In the genomic region with DNA sequence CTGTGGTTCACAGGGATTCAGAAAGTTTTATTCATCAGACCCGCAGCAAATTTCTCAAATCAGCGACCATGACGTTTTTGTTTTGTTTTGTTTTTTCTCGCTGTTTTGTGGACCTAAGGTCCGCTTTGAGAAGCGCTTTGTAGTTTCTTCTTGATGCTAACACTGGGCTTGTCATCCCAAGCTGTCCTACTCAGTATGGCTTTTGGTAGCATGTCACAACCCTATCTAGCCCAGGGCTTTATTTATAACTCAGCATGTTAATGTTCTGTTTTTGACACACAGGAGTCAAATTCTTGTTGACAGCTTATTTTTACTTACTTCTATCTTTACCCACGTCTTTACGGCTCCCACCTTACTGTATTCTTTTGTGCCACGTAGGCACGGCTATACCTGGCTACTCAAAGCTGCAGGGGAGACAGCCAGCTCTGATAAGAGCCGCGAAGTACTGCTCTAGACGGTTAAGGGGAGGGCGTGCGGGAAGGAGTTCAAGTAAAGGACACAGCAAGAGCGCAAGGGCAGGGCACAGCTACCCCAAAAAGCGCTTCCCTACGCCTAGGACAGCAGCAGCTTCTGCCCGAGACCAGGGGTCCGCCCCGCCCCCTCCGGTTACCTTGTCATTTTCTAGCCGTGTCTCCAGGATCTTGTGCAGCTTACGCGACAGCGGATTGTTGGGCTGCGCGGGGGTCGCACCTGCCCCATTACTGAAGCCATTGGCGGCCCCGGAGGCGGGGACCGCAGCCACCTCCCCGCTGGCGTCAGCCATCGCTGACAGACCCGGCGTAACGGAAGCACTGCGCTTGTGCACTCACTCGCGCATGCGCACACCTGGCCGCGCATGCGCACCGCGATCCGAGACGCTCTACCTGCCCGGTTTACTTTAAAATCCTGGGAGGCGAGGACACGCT, we compare ENCODE assay signal across 8 mouse cellular contexts. TPM values are rescaled to one million over a fixed set of nuclear protein-coding genes. Genes with fewer than 3 reads are reported as not detected.
DNase-seq lines count a peak whose midpoint lies in the region; ATAC-seq and TF ChIP-seq lines count a peak whose summit lies in the region.

A gene (minus strand): TSS at position 802 of the 905 bp plus-strand sequence.

- WGBS in forebrain, postnatal 0 days: 6% methylated on average over 53 of the region's 53 CpGs
- 4% methylated on average over 53 of the region's 53 CpGs for WGBS in lung, embryonic 15.5 days

- no peaks in the 10 kb centered on the region for H3K27me3 ChIP-seq in G1E (ENCODE audit: insufficient read depth, low read length)
- no peaks in the 10 kb centered on the region for H3K27me3 ChIP-seq in forebrain, postnatal 0 days (ENCODE audit: insufficient read depth, low read length)
- no peaks in the 10 kb centered on the region for H3K27me3 ChIP-seq in lung, embryonic 15.5 days

- 0 out of 2 replicates have a peak within 1 kb of the TSS, but pooled peaks have one; percentile 41 for H3K27ac ChIP-seq in forebrain, postnatal 0 days (ENCODE audit: low read depth, low read length)
- H3K27ac ChIP-seq in lung, embryonic 15.5 days: peak within 1 kb of the TSS; percentile 76

- no peaks in the 10 kb centered on the region for H3K9me3 ChIP-seq in G1E (replicated peaks)
- no peaks in the 10 kb centered on the region for H3K9me3 ChIP-seq in forebrain, postnatal 0 days (ENCODE audit: low read length)
- no peaks in the 10 kb centered on the region for H3K9me3 ChIP-seq in lung, embryonic 15.5 days

- TF ChIP-seq CTCF in G1E (IDR thresholded peaks at IDR 0.05; ENCODE audit: low read depth, low read length): no peak
- no peak for TF ChIP-seq CTCF in forebrain, postnatal 0 days (IDR thresholded peaks at IDR 0.05; ENCODE audit: low read depth)

- H3K9ac ChIP-seq in forebrain, postnatal 0 days: peak within 1 kb of the TSS; percentile 89
- H3K9ac ChIP-seq in lung, embryonic 15.5 days: peak within 1 kb of the TSS; percentile 81

- DNase-seq in G1E (ENCODE audit: low spot score): peak; percentile 91
- peak; percentile 75 to 86 for DNase-seq in cerebellum, adult 18-20 months
- DNase-seq in forebrain, postnatal 0 days: peak; percentile 96
- peak; percentile 85 for DNase-seq in heart, postnatal 4 days
- DNase-seq in layer of hippocampus, adult 8-10 months (ENCODE audit: low spot score in 2 of 2): peak; percentile 76 to 78
- DNase-seq in ovary, adult 18-20 months (ENCODE audit: low spot score): peak; percentile 75
- peak; percentile 95 for DNase-seq in thymus, postnatal 0 days (ENCODE audit: low spot score)

- peaks cover 8% of the 10 kb centered on the region for H3K4me1 ChIP-seq in G1E (ENCODE audit: insufficient read depth, low read depth, low read length)
- H3K4me1 ChIP-seq in forebrain, postnatal 0 days (ENCODE audit: insufficient read depth): peaks cover 9% of the 10 kb centered on the region; the same call in 1 of the 2 replicates
- peaks cover 6% of the 10 kb centered on the region for H3K4me1 ChIP-seq in lung, embryonic 15.5 days

- H3K4me2 ChIP-seq in forebrain, postnatal 0 days (ENCODE audit: low read depth): peak within 1 kb of the TSS; percentile 76
- peak within 1 kb of the TSS; percentile 73 for H3K4me2 ChIP-seq in lung, embryonic 15.5 days

- ATAC-seq in G1E (ENCODE audit: extremely low read depth, insufficient number of reproducible peaks, low FRiP score, poor library complexity, severe bottlenecking): peak; percentile 86
- ATAC-seq in forebrain, postnatal 0 days: peak; percentile 97
- ATAC-seq in lung, embryonic 15.5 days (ENCODE audit: borderline replicate concordance, extremely low read depth, low FRiP score, low TSS enrichment): peak; percentile 92

- H3K36me3 ChIP-seq in G1E (replicated peaks): peaks cover 27% of the 10 kb centered on the region
- H3K36me3 ChIP-seq in forebrain, postnatal 0 days (ENCODE audit: insufficient read depth): peaks cover 13% of the 10 kb centered on the region
- peaks cover 15% of the 10 kb centered on the region for H3K36me3 ChIP-seq in lung, embryonic 15.5 days

- H3K4me3 ChIP-seq in G1E (ENCODE audit: low read depth, low read length): peak within 1 kb of the TSS; percentile 86
- peak within 1 kb of the TSS; percentile 91 for H3K4me3 ChIP-seq in forebrain, postnatal 0 days (ENCODE audit: low read depth, low read length)
- H3K4me3 ChIP-seq in lung, embryonic 15.5 days: peak within 1 kb of the TSS; percentile 90

RNA-seq across cellular contexts. Expression of the gene that starts here (rescaled TPM):
- total RNA-seq in G1E (2014; fragmentation: Nextera tagmentation) (36.1 and 47.5 TPM in 2 replicates), G1E (2017) (40.2 and 40.6 TPM in 2 replicates)
- 35.9 and 39.3 TPM in 2 replicates for polyA plus RNA-seq in G1E (2012)
- total RNA-seq in forebrain, postnatal 0 days (2014; rRNA removed): 42.8 and 44.9 TPM in 2 replicates
- 28.3 and 31.3 TPM in 2 replicates for polyA plus RNA-seq in forebrain, postnatal 0 days (2015; fragmentation: Nextera tagmentation; extraction: Ambion mirVana)
- 10 to 100 TPM; 50.5 to 53.0 TPM for total RNA-seq in heart, postnatal 4 days (2021)
- total RNA-seq in layer of hippocampus, adult 8-10 months (2022): 10 to 100 TPM; 36.2 to 44.2 (median 40.9) TPM
- polyA plus RNA-seq in lung, embryonic 15.5 days (2015; fragmentation: Nextera tagmentation; extraction: Ambion mirVana): 39.4 and 46.1 TPM in 2 replicates
- 37.4 and 41.4 TPM in 2 replicates for polyA plus RNA-seq in thymus, postnatal 0 days (2015; fragmentation: Nextera tagmentation; extraction: Ambion mirVana)

Comparison
In these comparisons a context has a peak if more than half of its experiments do, and no peak if none do; other contexts are left out.
1. Peak in every context shown above with its lines: DNase-seq, ATAC-seq, H3K4me3 ChIP-seq and H3K27ac ChIP-seq.